Mouse (Mus musculus) brown adipose tissue, adult 24 weeks (tissue): Measurements from ENCODE around the gene Tnpo2. TPM values are rescaled to one million over a fixed set of nuclear protein-coding genes. Genes with fewer than 3 reads are reported as not detected.

Experiments
- H3K27ac ChIP-seq: fragments of 200-500 bp; replicated peaks from 2 replicates; pipeline ENCODE4 v1.5.1; 2012; ENCODE audit warnings: low read depth, mild to moderate bottlenecking, low read length
- H3K4me1 ChIP-seq: fragments of 200-500 bp; 2 replicates; pipeline ENCODE4 v1.6.1; 2012; ENCODE audit warnings: low read length, mixed read lengths; ENCODE audit not compliant: control insufficient read depth, insufficient read depth, insufficient read length
- H3K4me3 ChIP-seq: fragments of 200-500 bp; 2 replicates; pipeline ENCODE4 v1.5.1; 2012; ENCODE audit warnings: low read depth, mild to moderate bottlenecking, low read length, moderate library complexity; ENCODE audit not compliant: insufficient read depth
- polyA plus RNA-seq: library from polyadenylated mRNA; stranded (reverse); fragments of >200 nt; gene quantifications from 2 replicates; pipeline ENCODE4 v1.2.4, GENCODE M21; 2012; ENCODE audit not compliant: missing spikeins, insufficient read depth, insufficient read length

The Tnpo2 gene
- 28.4 and 33.5 TPM in 2 replicates for polyA plus RNA-seq

- Histone ChIP-seq H3K4me3 (peak within 1 kb of the TSS; percentile 84), H3K4me1 (peaks cover 6% of the 10 kb centered on the region; the same call in 1 of the 2 replicates), H3K27ac (peak within 1 kb of the TSS; percentile 73)
Observed at GRCm38 (mm10) chr8:85036718-85037365, at the start of gene Tnpo2. TSS of gene Tnpo2 (plus strand) at chr8:85036915.

GRCm38 (mm10) chr8:84987388-84987787 is 49.3 kb upstream of the Tnpo2 start:
- Histone ChIP-seq H3K27ac (no peak overlapping the region), H3K4me1 (peaks cover 8% of the 10 kb centered on the region), H3K4me3 (no peak overlapping the region)

GRCm38 (mm10) chr8:84987903-84988302 is 48.8 kb upstream of the Tnpo2 start:
- Histone ChIP-seq H3K4me3 (no peak overlapping the region), H3K27ac (no peak overlapping the region), H3K4me1 (peaks cover 8% of the 10 kb centered on the region)

- no peak overlapping the region for H3K4me3 ChIP-seq
- no peak overlapping the region for H3K27ac ChIP-seq
- peaks cover 6% of the 10 kb centered on the region for H3K4me1 ChIP-seq
Observed at GRCm38 (mm10) chr8:84989311-84989731, 47.4 kb upstream of the Tnpo2 start.

GRCm38 (mm10) chr8:84989810-84990209 is 46.9 kb upstream of the Tnpo2 start:
- peaks cover 6% of the 10 kb centered on the region for H3K4me1 ChIP-seq
- H3K4me3 ChIP-seq = peak overlapping the region; percentile 56
- peak overlapping the region; percentile 74 for H3K27ac ChIP-seq

GRCm38 (mm10) chr8:84990349-84990748 is 46.4 kb upstream of the Tnpo2 start, which contains the start of gene Hook2:
TSS of gene Hook2 (plus strand) at chr8:84990603.
- Histone ChIP-seq H3K27ac (peak within 1 kb of the TSS; percentile 74), H3K4me1 (peaks cover 3% of the 10 kb centered on the region; the same call in 1 of the 2 replicates), H3K4me3 (peak within 1 kb of the TSS; percentile 67)

GRCm38 (mm10) chr8:84990836-84991235 is 45.9 kb upstream of the Tnpo2 start:
- peaks cover 3% of the 10 kb centered on the region; the same call in 1 of the 2 replicates for H3K4me1 ChIP-seq
- no peak overlapping the region for H3K27ac ChIP-seq
- H3K4me3 ChIP-seq = peak overlapping the region; percentile 67

- Histone ChIP-seq H3K4me3 (no peak overlapping the region), H3K27ac (no peak overlapping the region), H3K4me1 (peaks cover 3% of the 10 kb centered on the region; the same call in 1 of the 2 replicates)
Observed at GRCm38 (mm10) chr8:84994375-84994774, 42.3 kb upstream of the Tnpo2 start.

- Histone ChIP-seq H3K4me3 (no peak overlapping the region), H3K27ac (no peak overlapping the region)
Observed at GRCm38 (mm10) chr8:84995680-84996079, 41.0 kb upstream of the Tnpo2 start.

GRCm38 (mm10) chr8:84996978-84997377 is 39.7 kb upstream of the Tnpo2 start:
- H3K4me3 ChIP-seq = no peak overlapping the region
- H3K4me1 ChIP-seq = no peaks in the 10 kb centered on the region
- no peak overlapping the region for H3K27ac ChIP-seq

More at GRCm38 (mm10) chr8:84995680-84996079, 41.0 kb upstream of the Tnpo2 start:
- H3K4me1 ChIP-seq = peaks cover 2% of the 10 kb centered on the region; the same call in 1 of the 2 replicates

- no peaks in the 10 kb centered on the region for H3K4me1 ChIP-seq
- 0 out of 2 replicates have a peak overlapping the region, but pooled peaks have one; percentile 22 for H3K4me3 ChIP-seq
- no peak overlapping the region for H3K27ac ChIP-seq
Observed at GRCm38 (mm10) chr8:84997649-84998295, 38.9 kb upstream of the Tnpo2 start.

GRCm38 (mm10) chr8:85007686-85008085 is 29.0 kb upstream of the Tnpo2 start:
- Histone ChIP-seq H3K4me3 (no peak overlapping the region), H3K27ac (no peak overlapping the region), H3K4me1 (no peaks in the 10 kb centered on the region)

- Histone ChIP-seq H3K27ac (no peak overlapping the region), H3K4me1 (no peaks in the 10 kb centered on the region), H3K4me3 (no peak overlapping the region)
Observed at GRCm38 (mm10) chr8:85011242-85011641, 25.5 kb upstream of the Tnpo2 start.

- Histone ChIP-seq H3K27ac (no peak overlapping the region), H3K4me1 (no peaks in the 10 kb centered on the region), H3K4me3 (peak overlapping the region; percentile 26; the same call in 1 of the 2 replicates)
Observed at GRCm38 (mm10) chr8:85013230-85013840, 23.4 kb upstream of the Tnpo2 start.

GRCm38 (mm10) chr8:85014431-85014830 is 22.3 kb upstream of the Tnpo2 start, which contains the start of gene Best2:
TSS of gene Best2 (minus strand) at chr8:85014531.
- Histone ChIP-seq H3K27ac (no peak within 1 kb of the TSS), H3K4me3 (peak within 1 kb of the TSS; percentile 26; the same call in 1 of the 2 replicates), H3K4me1 (no peaks in the 10 kb centered on the region)
